Mouse (Mus musculus) kidney, postnatal 25 days (tissue): Measurements from ENCODE around the gene Plscr3.
"Not testable (repeated sequence)": the region's sequence is repeated elsewhere in the genome, so short reads cannot be mapped to it uniquely, and the experiment has no call there.

Experiments used
- DNase-seq, 2 experiments: peaks; one replicate each; pipeline ENCODE4 v3.0.0; 2021; ENCODE audit warnings: mixed read lengths in 2 of 2

The Plscr3 gene

GRCm38 (mm10) chr11:69833554-69833953 is 12.6 kb upstream of the Plscr3 start:
- no peak for DNase-seq

DNA sequence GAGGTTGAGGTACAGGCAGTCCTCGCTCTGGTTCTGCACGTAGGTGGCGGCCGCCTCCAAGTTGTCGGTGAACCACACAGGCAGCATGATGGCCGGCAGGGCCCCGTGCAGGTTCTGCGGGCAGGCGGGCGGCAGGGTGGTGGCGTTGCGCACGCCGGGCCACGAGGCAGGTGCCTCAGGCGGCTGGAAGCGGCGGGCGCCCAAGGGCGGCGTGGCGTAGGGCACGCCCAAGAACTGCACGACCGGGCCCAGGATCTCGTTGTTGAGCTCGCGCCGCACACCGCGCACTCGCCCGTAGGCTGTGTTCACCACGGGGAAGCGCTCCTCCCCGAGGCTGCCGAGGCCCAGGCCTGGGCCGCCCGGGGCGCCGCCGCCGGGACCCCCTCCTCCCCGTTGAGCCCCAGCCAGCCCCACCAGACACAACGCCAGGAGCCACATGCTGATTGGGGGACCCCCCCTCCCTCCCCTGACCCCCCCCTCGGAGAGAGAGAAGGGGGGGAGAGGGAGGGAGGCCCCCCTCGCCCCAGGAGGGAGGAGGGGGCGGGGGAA is 12.1 kb upstream of the Plscr3 start:
- DNase-seq: peak; percentile 30 to 65

DNA sequence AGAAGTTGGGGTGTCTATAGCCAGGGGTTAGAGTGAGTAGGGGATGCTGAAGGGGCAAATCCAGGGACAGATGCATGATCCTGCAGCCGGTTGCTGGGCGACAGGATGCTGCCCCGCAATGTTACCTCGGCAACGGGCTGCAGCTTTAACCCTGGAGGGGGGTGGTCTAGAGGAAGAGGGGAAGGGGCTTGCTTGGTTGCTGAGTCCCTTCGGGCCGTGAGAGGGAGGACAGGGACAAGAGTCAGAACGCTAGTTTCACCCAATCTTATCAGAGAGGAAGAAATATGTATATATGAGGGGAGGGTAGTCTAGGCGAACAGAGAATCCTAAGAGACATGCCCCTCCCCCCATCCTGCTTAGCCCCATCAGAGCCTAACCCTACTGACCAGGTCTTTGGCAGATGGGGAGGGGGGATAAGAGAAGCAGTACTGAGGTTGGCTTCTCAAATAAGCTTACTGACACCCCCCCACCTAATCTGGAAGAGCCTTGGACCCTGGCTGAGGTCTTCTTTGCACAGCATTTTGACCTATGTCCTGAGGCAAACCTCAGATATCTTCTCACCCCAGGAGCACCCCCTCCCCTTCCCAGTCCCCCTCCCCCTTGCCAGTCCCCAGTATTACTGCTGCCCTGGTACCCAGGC is 10.7 kb upstream of the Plscr3 start:
- DNase-seq: no peak

- DNase-seq: no peak
These were observed 10.2 kb upstream of the Plscr3 start for GRCm38 (mm10) chr11:69835966-69836335.

DNA sequence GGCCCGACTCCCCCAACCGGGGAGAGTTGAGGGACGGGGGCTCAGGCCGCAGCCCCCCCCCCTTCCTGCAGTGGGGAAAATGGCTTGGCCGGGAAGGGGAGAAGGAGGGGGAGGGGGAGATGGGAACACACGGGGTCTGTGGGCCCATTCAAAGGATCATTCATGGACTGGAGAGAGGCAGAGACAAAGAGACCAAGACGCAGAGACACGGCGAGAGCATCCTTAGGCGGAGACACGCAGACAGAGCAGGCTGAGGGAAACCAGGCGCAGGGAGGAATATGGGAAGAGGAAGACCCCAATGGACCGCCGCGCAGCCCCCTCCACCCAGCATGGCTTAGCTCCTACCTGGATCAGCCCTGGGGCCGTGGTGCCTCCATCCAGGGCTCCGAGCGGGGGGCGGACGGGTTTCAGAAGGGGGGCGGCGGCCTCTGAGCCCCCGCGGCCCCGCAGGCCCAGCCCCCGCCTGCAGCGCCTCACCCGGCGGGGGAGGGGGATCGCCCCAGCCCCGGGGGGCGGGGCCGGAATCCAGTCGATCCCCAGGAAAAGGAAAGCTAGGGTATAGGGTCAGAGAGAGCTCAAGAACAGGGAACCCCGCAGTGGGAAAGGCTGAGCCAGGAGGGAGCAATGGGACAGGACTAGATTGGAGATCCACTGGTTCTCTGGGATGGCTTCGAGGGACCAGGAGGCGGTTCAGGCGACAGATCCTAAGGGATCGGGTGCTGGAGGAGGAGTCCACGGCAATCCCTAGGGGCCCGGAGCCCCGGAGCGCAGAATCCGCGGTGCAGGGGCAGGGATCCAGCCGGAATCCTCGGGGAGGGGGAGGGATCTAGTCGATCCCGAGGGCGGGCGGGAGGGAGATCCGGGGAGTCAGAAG is 9.2 kb upstream of the Plscr3 start:
- peak; percentile 17 to 55 for DNase-seq

DNA sequence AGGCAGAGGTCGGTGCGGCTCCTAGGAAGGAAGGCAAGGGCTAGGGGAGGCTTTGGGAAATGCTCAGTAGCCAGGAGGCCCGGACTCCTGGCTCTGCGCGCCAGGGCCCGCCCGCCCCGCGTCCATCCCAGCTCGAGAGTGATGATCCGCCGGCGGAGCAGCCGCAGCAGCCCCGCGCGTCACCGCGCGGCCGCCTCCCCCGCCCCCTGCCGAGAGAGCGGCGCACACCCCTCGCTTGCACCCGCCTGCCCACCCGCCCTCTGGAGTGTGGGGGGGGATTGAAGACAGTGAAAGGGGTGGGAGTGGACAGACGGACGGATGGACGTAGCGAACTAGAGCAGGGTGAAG is 8.6 kb upstream of the Plscr3 start, which contains the start of gene Nlgn2:
Gene Nlgn2 (minus strand): TSS at position 181 of the 348 bp plus-strand sequence.
- no peak for DNase-seq

GRCm38 (mm10) chr11:69837952-69838713 is 8.0 kb upstream of the Plscr3 start, which contains the start of gene Tmem256:
Gene Tmem256, plus strand, starts transcription at chr11:69838514.
- DNase-seq: peak; percentile 98

GRCm38 (mm10) chr11:69838714-69839104 is 7.5 kb upstream of the Plscr3 start:
- peak in 1 of 2 experiments; percentile 60 for DNase-seq

GRCm38 (mm10) chr11:69846738-69847688 is 837 bp downstream of the Plscr3 start:
- no peak for DNase-seq

DNA sequence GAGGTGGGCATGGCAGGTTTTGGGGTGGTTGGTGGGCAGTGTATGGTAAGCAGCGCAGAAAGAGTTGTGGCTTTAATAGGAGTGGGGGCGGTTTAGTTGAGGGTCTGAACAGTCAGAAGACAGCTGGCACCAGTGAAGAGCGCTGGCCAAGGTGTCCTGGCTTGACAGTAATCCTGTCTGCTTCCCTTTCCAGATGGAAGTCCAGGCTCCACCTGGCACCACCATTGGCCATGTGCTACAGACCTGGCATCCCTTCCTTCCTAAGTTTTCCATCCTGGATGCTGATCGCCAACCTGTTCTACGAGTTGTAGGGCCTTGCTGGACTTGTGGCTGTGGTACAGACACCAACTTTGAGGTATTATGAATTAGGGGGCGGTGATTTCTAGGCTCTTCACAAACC is 1.8 kb downstream of the Plscr3 start:
- DNase-seq: no peak

DNA sequence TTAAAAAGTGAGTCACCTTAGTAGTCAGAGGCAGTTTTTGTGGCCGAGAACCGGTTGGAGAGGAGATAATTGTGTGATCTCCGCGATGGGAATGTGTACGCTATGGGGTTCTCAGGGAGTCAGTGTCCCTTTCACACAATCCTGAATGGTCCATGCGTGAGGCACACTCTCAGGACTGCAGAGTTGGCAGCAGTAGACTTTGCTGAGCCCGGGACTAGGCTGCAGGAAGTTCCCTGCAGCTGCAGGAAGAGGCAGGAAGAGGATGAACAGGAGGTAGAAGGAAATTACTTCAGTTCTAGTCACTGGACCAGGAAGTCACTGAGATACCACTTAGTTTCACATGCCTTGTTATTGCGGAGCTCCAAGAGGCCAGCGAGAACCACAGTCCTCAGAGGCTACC is 3.0 kb downstream of the Plscr3 start:
- no peak for DNase-seq

GRCm38 (mm10) chr11:69849884-69850283 is 3.7 kb downstream of the Plscr3 start:
- no peak for DNase-seq

DNA sequence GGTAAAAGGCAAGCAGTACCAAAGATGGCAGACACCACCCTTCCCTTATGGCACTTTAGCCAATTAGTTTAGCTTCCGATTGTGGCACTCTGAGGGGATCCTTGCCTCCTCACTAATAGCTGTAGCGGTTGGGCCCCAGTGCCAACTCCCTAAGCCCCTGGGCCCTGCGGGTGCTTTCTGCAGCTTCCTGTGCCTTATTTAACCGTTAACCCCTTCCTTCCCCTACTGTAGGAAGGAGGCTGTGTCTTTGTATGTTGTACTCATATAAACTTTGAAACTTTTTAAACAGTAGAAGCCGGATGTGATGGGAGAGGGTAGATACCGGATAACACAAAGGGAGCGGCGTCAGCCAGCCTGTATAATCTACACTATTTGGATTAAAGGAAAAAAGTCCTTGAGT is 4.6 kb downstream of the Plscr3 start:
- no peak for DNase-seq

DNA sequence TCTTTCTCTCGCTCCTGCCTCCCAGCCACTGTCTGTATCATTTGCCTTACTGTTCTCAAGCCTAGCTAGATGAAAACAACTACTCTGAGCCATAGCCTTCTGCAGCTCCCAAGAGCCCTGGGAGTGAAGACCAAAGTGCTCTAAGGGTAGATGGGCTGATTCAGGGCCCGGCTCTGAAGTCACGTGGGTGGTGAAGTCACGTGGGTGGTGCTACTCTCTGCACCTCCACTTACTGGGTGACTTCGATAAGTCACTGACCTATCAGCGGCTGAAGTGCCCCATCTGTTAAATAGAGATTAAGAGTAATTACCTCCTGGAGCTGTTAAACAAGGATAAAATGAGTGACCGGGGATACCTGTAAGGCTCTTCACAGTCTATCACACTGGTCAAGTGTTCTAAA is 7.8 kb downstream of the Plscr3 start:
- DNase-seq: peak; percentile 66 to 68

GRCm38 (mm10) chr11:69854680-69855079 is 8.5 kb downstream of the Plscr3 start:
- DNase-seq: no peak

GRCm38 (mm10) chr11:69855347-69855746 is 9.2 kb downstream of the Plscr3 start:
- peak; percentile 52 to 60 for DNase-seq

DNA sequence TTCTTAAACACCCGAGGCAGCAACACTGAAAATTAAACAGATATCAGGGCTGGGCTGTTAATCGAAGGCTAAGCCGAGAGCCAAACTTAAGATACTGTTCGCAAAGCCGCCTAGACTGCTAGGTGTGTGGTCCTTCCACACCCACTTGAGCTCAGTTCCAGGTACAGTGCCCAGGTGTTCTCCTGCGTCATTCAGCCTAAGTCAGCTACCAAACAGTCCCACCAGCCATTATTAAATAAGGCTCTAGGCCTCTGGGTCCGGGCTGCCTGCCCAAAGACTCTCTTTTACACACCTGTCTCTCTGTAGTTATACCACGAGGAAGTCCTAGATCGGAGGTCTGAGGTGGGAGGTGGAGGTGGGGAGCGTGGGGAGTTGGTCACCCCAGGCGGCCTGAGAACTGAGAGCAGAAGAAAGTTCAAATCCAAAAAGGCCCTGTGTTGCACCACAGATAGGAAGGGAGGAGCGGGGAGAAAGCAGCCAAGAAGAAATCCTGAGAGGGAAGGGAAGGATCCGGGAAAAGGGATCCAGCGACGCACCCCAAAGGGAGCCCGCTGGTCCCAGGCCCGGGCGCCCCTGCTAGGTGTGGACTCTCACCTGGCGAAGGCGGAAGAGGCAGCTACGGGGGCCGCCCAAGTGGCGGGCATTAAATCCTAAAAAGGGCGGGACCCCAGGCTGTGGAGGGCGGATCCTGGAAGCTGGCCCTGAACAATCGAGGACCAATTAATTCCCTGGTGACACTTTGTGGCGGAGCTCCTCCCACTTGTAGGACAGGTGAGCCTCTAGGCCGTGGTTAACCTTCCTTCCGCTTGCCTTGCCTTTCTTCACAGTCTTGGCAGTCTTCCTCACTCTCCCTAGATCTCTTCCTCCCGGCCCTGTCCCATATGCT is 12.2 kb downstream of the Plscr3 start, which contains the start of gene Tnk1:
Gene Tnk1 (minus strand): TSS at position 618 of the 886 bp plus-strand sequence.
- DNase-seq: peak; percentile 68 to 84

- not testable (repeated sequence) for DNase-seq
These were observed 17.6 kb downstream of the Plscr3 start for GRCm38 (mm10) chr11:69863729-69864128.

DNA sequence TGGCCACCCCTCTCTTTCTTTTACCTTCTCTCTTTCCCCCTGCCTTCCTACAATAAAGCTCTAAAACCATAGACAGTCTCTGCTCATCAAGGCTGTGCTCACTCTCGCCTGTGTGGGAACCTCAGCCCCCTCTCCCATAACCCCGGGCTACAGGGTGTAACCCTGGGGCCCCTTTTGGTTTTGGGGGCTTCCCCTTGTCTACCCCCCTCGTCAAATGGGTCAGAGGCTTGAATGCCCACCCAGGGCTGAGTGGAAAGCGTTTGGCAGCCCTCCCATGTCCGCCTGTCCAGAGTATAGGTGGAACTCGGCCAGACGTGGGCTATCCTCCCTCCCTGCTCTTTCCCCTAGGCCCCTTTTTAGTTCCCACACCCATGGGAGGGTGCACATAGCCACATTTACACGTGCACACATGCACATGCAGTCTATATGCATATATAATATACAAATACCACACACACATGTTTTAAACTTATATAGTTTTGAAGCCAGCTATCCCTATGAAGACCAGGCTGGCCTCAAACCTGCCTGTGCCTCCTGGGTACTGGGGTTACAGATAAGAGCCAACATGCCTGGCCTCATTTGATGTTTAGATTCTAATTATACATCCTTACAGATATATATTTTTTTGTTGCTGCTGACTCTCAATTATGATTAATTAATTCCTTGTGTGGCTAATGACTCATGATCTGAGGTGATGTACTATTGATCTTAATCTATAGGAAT is 18.1 kb downstream of the Plscr3 start:
- no peak for DNase-seq

GRCm38 (mm10) chr11:69865561-69865960 is 19.4 kb downstream of the Plscr3 start:
- DNase-seq: no peak
